Mouse (Mus musculus) kidney, embryonic 16.5 days (tissue): ENCODE results near the gene Ano8. TPM values are rescaled to one million over a fixed set of nuclear protein-coding genes. Genes with fewer than 3 reads are reported as not detected.
A peak's percentile ranks its signal among the peaks of the same experiment; 100 is the strongest.

ENCODE experiments used
- ATAC-seq: fragments of 200-750 bp; cut with Nextera tagmentation; 2 replicates; pipeline ENCODE4 v1.8.0; 2017; ENCODE audit warnings: moderate TSS enrichment; ENCODE audit not compliant: low FRiP score, low TSS enrichment
- H3K27ac ChIP-seq: fragments of 300-500 bp; sonication (generic); 2 replicates; pipeline ENCODE4 v1.5.1; 2014; ENCODE audit warnings: low read length
- H3K27me3 ChIP-seq: fragments of 300-500 bp; sonication (generic); 2 replicates; pipeline ENCODE4 v1.6.1; 2014; ENCODE audit warnings: low read length, control low read depth, mixed read lengths; ENCODE audit not compliant: insufficient read depth
- H3K36me3 ChIP-seq: fragments of 300-500 bp; sonication (generic); 2 replicates; pipeline ENCODE4 v1.6.1; 2014; ENCODE audit warnings: low read length, control low read depth, mixed read lengths; ENCODE audit not compliant: insufficient read depth
- H3K4me1 ChIP-seq: fragments of 300-500 bp; sonication (generic); 2 replicates; pipeline ENCODE4 v1.6.1; 2014; ENCODE audit warnings: low read length, control low read depth, mixed read lengths; ENCODE audit not compliant: insufficient read depth
- H3K4me2 ChIP-seq: fragments of 300-500 bp; sonication (generic); replicated peaks from 2 replicates; pipeline ENCODE4 v1.6.1; 2014; ENCODE audit warnings: low read depth, low read length
- H3K4me3 ChIP-seq: fragments of 300-500 bp; sonication (generic); 2 replicates; pipeline ENCODE4 v1.5.1; 2014; ENCODE audit warnings: mild to moderate bottlenecking, low read length
- H3K9ac ChIP-seq: fragments of 300-500 bp; sonication (generic); replicated peaks from 2 replicates; pipeline ENCODE4 v1.6.1; 2014; ENCODE audit warnings: low read length
- H3K9me3 ChIP-seq: fragments of 300-500 bp; sonication (generic); 2 replicates; pipeline ENCODE4 v1.6.1; 2016; ENCODE audit warnings: low read length, control low read depth
- WGBS: fragments of 180-500 bp; shearing (Covaris S2); extraction: QIAGEN DNeasy Blood & Tissue Kit; methylation state at CpG from one replicate; pipeline ENCODE4 v1.1.7; 2014; 5-methylcytosine and 5-hydroxymethylcytosine counted together
- polyA plus RNA-seq: library from polyadenylated mRNA; unstranded; fragments of >200 nt; fragmentation: Nextera tagmentation; extraction: Ambion mirVana; gene quantifications from 2 replicates; pipeline ENCODE4 v1.2.1, GENCODE M21; 2015

Gene Ano8
- polyA plus RNA-seq, 1 experiment from 2014 or later, result 0.81 TPM

DNA sequence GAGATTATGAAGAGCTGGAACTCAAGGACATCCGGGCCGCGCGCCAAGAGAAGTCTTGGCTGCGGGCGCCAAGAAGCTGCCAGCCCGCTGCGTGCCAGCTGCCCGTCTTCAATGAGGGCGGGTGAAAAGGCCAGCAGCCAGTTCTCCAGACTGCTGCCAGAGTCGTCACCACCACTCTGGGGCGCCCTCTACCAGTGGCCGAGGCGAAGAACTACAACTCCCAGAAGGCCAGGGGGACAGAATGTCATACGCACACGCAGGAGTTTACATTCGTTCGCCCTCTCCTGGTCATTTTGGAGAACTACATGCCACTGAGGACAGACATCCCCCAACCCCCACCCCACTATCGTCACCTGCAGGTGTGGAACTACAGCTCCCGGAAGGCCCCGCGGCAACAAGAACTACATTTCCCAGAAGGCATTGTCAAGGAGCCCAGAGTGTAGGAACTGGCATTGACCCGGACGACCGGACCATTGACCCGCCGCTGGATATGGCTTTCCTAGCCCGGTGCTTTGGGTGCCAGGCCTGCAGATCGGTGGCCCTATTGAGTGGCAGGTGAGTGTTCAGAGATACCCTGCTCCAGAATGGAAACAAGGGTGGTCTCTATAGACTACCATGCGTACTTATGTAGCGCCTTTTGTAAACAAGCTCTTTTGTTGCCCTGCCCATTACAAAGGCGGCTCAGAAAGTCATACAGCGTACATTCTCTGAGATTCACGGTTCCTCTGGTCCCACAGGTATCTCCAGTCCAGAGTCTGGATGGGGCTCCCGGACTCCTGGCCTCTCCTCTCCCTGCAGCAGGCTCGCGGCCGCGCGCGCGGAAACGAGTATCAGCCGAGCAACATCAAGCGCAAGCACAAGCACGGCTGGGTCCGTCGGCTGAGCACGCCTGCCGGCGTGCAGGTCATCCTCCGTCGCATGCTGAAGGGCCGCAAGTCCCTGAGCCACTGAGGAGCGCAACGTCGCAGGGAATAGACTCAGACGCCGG, 21.0 kb downstream of the Ano8 start, which contains the start of gene Mrpl34:
Mrpl34 (plus strand) TSS at position 447 of the 988 bp plus-strand sequence.
- peak; percentile 76 for ATAC-seq

DNA sequence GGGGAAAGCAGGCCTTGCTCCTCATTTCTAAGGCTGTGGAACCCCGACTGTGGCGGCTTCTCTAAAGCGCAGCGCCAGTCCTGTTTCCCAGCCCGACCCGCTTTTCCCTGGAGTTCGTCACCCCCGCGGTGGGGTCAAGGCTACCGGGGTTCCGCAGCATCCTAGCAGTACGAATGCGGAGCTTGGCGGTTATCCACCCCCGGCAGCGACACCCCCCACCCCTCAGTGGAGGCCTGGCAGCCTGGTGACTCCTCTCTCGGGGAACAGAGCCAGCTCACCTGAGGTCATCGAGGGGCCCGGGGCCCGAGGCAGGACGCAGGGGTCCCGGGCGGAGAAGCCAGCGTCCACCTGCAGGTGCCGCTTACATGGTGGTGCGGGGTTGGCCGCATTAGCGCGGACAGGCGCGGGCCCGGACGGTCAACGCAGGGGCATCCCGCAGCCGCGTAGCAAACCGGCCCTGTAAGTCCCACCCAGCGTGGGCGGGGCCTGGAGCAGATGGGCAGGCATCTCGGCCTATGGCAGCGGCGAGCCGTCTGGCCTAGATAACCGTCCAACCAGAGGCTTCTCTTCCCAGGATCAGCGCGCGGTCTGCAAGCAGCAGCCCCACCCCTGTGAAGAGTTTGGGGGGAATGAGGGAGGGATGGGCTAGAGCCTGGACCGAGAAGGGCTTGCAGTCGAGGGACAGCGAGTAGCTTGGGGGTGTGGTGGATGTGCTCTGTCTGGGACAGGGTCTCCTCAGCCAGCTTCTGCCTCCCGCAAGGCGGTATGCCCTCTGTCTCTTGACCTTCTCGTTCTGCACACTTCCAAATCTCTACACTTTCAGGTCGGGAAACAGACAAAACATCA, 22.4 kb downstream of the Ano8 start, which contains the start of gene Abhd8:
Abhd8 (minus strand) TSS at position 468 of the 846 bp plus-strand sequence.
- Histone ChIP-seq H3K36me3 (peaks cover 13% of the 10 kb centered on the region; the same call in 1 of the 2 replicates), H3K4me2 (peak within 1 kb of the TSS; percentile 83), H3K9me3 (no peaks in the 10 kb centered on the region), H3K4me3 (peak within 1 kb of the TSS; percentile 82), H3K9ac (peak within 1 kb of the TSS; percentile 82), H3K4me1 (peaks cover 25% of the 10 kb centered on the region), H3K27me3 (no peaks in the 10 kb centered on the region), H3K27ac (peak within 1 kb of the TSS; percentile 89)
- peak; percentile 83 for ATAC-seq
- under 1% methylated on average over 55 of the region's 55 CpGs for WGBS

More for the DNA sequence above, 21.0 kb downstream of the Ano8 start, which contains the start of gene Mrpl34:
- peak within 1 kb of the TSS; percentile 82 for H3K4me3 ChIP-seq
- H3K4me1 ChIP-seq, result peaks cover 28% of the 10 kb centered on the region
- peaks cover 7% of the 10 kb centered on the region; the same call in 1 of the 2 replicates for H3K36me3 ChIP-seq
- H3K9ac ChIP-seq, result peak within 1 kb of the TSS; percentile 69
- WGBS, result under 1% methylated on average over 59 of the region's 59 CpGs
- H3K4me2 ChIP-seq, result peak within 1 kb of the TSS; percentile 83
- no peaks in the 10 kb centered on the region for H3K27me3 ChIP-seq
- peak within 1 kb of the TSS; percentile 89 for H3K27ac ChIP-seq
- H3K9me3 ChIP-seq, result no peaks in the 10 kb centered on the region

DNA sequence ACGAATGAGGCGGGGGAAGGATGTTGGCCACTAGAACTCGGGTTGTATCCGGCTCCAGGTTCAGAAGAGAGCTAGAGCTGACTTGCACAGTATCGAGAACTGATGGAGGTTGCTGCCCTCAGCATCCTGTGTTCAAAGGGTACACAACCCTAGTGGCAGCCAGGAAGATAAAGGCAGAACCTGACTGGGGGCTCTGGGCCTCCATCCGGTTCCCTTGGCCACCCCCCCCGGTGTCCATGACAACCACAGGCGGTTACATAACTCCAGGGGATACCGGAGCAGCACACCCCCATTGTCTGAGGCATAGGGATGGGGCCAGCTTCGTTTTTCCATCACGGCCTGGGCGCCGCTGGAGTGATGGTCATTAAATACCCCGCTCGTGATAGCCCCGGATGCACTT, 23.0 kb downstream of the Ano8 start:
- H3K9me3 ChIP-seq, result no peaks in the 10 kb centered on the region
- H3K9ac ChIP-seq, result peak overlapping the region; percentile 82
- H3K27ac ChIP-seq, result no peak overlapping the region
- ATAC-seq, result no peak
- no peaks in the 10 kb centered on the region for H3K27me3 ChIP-seq
- peak overlapping the region; percentile 83 for H3K4me2 ChIP-seq
- peaks cover 25% of the 10 kb centered on the region for H3K4me1 ChIP-seq
- peak overlapping the region; percentile 82 for H3K4me3 ChIP-seq
- H3K36me3 ChIP-seq, result peaks cover 13% of the 10 kb centered on the region; the same call in 1 of the 2 replicates
- 4% methylated on average over 16 of the region's 16 CpGs for WGBS

DNA sequence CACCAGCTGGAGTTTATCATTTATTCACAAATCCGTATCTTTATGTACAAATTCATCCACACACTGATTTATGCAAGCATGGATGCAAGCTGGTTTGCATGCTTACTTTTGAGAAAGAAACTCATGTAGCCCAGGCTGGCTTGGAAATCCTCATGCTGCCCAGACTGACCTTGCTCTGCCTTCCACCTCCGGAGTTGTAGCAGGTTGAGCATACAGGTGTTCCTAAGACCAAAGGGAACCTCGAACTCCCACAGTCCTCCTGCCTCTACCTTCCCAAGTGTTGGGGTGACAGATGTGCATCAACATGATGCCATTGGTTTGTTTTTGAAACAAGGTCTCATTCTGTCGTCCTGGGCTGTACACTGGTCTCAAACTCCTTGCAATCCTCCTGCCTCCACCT, 23.6 kb downstream of the Ano8 start:
- Histone ChIP-seq H3K4me2 (peak overlapping the region; percentile 83), H3K9me3 (no peaks in the 10 kb centered on the region), H3K9ac (no peak overlapping the region; the same call in 1 of the 2 replicates), H3K4me1 (peaks cover 25% of the 10 kb centered on the region), H3K36me3 (peaks cover 13% of the 10 kb centered on the region; the same call in 1 of the 2 replicates), H3K27me3 (no peaks in the 10 kb centered on the region), H3K27ac (no peak overlapping the region), H3K4me3 (peak overlapping the region; percentile 82; the same call in 1 of the 2 replicates)
- WGBS, result 76% methylated on average over 4 of the region's 4 CpGs
- ATAC-seq, result no peak

DNA sequence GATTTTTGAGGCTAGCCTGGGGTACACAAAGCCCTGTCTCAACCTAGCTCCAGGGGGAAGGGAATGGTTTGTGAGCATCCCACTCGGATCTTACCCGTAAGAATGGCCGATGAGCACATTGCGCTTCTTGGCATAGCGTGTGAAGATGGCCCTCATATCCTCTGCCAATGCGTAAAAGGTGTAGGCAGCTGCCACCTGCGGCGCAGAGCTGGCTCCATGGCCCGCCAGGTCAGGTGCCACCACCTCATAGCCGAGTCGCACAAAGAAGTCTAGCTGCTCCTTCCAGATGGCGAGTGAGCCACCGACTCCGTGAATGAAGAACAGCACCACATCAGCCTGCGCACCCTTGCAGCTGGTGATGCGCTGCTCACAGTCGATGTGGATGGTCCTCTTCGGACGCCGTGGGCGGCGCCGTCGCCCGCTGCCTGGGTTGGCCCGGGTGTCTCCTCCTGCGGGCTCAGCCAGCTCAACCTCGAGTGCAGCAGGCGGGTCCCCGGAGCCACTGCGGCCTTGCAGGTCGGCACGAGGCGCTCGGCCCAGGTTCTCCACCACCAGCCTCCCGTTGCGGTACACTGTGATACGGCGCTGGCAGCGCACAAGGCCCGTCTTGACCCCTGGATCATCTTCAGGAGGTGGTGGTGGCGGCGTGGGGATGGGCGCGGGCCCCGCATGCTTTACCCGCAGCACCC, 24.5 kb downstream of the Ano8 start:
- no peak overlapping the region for H3K9ac ChIP-seq
- H3K4me2 ChIP-seq, result no peak overlapping the region
- no peak overlapping the region for H3K4me3 ChIP-seq
- H3K36me3 ChIP-seq, result peaks cover 13% of the 10 kb centered on the region; the same call in 1 of the 2 replicates
- 89% methylated on average over 44 of the region's 47 CpGs for WGBS
- no peaks in the 10 kb centered on the region for H3K9me3 ChIP-seq
- ATAC-seq, result no peak
- peaks cover 25% of the 10 kb centered on the region for H3K4me1 ChIP-seq
- no peaks in the 10 kb centered on the region for H3K27me3 ChIP-seq
- H3K27ac ChIP-seq, result no peak overlapping the region

DNA sequence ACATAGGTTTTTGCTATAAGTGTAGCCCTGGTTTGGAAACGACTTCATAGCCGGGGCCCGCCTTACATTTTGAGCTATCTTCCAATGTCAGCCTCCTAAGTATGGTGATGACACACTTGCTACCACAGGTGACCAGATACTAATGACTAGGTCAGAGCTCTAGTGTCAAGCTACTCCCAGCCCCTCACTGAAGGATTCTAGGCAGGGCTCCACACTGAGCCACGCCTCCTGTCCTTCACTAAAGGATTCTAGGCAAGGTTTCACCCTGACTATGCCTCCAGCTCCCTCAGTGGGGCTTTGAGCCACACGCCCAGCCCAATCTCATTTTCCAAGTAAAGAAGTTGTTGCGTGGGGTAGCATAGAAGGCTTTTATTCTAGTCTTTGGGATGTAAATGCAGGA, 25.0 kb downstream of the Ano8 start:
- Histone ChIP-seq H3K4me3 (no peak overlapping the region), H3K4me1 (peaks cover 22% of the 10 kb centered on the region), H3K9ac (no peak overlapping the region), H3K36me3 (peaks cover 13% of the 10 kb centered on the region; the same call in 1 of the 2 replicates), H3K27ac (no peak overlapping the region), H3K27me3 (no peaks in the 10 kb centered on the region), H3K9me3 (no peaks in the 10 kb centered on the region), H3K4me2 (no peak overlapping the region)
- WGBS, result 93% methylated on average over 6 of the region's 6 CpGs
- ATAC-seq, result no peak

DNA sequence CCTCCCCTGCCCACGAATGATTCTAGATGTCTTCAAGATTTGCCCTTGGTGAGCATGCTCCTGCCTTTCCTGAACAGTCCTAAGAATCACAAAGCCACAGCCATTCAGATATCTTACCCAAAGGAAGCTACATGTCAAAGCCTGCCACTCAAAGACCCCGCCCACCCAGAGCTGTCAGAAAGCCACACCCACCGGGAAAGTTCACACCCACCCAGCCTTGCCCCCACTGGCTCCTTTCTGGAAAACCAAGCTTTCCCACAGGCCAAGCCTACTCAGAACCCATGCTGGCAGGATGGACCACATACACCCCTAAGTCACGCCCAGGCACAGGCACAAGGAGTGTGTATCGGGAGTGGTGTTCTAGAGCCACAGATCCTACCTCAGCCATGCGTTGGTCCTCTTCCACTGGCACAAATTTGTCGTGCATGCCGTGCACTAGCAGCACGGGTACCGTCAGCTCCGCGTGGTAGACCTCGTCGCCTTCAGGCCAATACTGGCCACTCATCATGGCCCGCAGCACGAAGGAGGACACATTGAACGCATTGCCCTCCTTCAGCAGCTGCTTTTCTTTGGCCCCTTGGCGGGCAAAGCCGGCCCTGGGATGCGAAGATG, 28.0 kb downstream of the Ano8 start:
- Histone ChIP-seq H3K4me2 (no peak overlapping the region), H3K4me3 (no peak overlapping the region), H3K27ac (no peak overlapping the region), H3K9ac (no peak overlapping the region), H3K4me1 (peaks cover 7% of the 10 kb centered on the region; the same call in 1 of the 2 replicates), H3K27me3 (no peaks in the 10 kb centered on the region), H3K9me3 (no peaks in the 10 kb centered on the region), H3K36me3 (peaks cover 13% of the 10 kb centered on the region; the same call in 1 of the 2 replicates)
- WGBS, result 81% methylated on average over 20 of the region's 20 CpGs
- ATAC-seq, result no peak

DNA sequence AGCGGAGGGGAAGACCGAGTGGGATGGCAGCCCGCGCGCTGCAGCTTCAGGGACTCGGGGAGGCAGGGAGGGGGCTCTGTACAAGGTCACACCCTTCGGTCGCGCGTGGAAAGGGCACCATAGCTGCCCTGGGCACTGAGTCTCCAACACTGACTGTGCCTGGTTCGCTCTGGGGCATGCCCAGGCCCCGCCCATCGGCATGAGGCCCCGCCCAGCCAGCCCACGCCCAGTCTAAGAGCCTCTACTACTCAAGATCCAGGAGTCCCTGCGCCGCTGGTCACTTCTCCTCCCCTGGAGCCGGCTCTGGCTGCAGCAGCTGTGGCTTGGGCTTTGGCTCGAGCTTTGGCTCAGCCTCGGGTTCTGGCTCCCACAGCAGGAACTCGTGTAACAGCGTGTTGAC, 28.9 kb downstream of the Ano8 start:
- H3K4me3 ChIP-seq, result no peak overlapping the region
- no peak overlapping the region for H3K4me2 ChIP-seq
- 45% methylated on average over 22 of the region's 22 CpGs for WGBS
- H3K27me3 ChIP-seq, result no peaks in the 10 kb centered on the region
- H3K9ac ChIP-seq, result no peak overlapping the region
- no peak for ATAC-seq
- no peak overlapping the region for H3K27ac ChIP-seq
- no peaks in the 10 kb centered on the region for H3K9me3 ChIP-seq
- no peaks in the 10 kb centered on the region for H3K4me1 ChIP-seq
- peaks cover 13% of the 10 kb centered on the region; the same call in 1 of the 2 replicates for H3K36me3 ChIP-seq
